Mouse (Mus musculus): ENCODE measurements at regions not wholly inside any gene's neighbourhood (a gene's known extent, or its start where the extent isn't known, plus 50 kb on each side); places are given as distances from the start of the nearest gene placed in this dataset.

DNA sequence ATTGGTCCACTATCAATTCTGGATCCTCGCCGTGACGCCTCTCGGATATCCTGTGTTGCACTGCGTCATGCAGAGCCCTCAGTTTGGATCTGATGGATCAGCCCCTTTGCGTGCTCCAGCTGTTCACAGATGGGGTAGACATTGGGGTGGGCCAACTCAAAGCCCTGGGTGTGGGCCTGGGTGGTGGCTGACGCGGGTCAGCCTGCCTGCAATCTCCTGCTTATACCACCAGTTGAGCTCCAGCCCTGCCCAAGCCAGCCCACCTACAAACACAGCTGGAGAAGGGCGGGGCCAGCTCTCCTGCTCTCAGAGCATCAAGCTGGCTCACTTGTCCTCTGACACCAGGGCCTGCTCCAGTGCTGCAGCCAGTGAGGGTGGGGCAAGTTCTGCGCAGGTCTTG lies 73.1 kb downstream of the Rps15a start:
- no peak for DNase-seq

DNA sequence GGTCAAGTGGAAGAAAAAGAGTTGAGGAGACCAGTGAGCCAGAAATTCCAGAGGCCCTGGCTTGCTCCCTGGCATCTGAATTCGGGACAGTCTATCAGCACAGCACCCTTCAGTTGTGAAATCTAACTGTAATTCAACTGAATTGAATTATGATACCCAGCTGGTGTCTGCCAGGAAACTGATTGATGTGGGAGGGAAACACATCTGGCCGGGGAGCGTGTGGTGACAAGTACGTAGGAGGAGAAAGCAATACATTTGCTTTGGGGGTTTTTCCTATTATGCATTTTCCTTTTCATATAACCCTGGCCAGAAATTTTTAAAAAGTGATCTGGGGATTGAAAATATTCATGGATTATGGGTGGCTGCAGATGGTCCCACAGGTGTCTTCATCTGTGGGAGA lies 76.1 kb downstream of the Rps15a start:
- DNase-seq, result no peak

DNA sequence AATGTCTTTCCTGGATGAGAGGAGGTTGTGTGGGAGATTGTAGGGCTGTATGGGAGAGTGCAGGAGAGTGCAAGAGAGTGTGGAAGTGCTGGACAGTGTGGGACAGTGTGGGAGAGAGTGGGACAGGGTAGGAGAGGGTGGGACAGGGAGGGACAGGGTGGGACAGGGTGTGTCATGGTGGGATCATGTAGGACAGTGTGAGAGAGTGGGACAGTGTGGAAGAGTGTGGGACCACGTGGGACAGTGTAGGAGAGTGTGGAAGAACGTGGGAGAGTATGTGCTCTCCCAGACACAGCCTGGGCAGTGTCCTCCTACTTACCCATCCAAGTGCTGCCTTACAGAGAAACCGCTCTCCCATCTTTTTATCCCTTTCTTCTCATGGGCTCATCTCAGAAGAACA lies 78.9 kb downstream of the Rps15a start:
- DNase-seq, result no peak

DNA sequence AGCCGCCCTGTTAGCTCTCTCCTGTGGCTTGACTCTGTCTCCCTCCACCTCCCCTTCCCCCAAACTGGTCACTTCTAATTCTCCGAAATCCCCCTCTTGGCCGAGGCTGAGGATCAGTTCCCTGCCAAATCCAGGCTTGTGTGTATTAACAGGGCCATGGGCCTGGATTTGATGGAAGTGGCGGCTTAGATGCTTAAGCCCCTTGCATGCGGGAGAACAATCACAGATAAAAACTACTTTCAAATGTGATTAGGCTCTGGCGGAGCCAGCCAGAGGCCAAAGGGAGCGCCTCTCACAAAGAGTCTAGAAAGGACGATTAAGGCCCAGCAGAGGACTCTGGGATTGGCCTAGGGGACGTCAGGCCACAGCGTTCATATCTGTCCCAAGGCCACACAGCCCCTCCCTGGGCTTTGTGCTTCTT lies 89.9 kb downstream of the Rps15a start:
- DNase-seq, result no peak

DNA sequence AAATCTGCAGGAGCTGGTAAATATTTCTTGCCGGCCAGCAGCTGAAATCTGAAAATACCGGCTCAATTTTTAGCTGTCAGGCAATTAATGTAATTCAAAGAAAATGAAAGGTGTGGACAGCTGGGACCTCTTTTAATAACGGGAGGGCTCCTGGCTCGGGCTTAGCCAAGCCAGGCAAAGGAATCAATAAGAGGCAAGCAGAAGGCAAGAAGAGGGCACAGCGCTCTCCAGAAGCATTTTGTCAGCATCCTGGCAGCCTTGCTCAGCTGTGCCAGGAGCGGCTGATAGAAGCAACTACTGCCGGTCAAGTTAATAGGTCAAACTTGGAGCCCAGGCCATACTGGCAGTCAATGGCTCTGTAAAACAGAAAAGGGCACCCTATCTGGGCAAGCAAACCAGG lies 111.4 kb downstream of the Rps15a start:
- no peak for DNase-seq

DNA sequence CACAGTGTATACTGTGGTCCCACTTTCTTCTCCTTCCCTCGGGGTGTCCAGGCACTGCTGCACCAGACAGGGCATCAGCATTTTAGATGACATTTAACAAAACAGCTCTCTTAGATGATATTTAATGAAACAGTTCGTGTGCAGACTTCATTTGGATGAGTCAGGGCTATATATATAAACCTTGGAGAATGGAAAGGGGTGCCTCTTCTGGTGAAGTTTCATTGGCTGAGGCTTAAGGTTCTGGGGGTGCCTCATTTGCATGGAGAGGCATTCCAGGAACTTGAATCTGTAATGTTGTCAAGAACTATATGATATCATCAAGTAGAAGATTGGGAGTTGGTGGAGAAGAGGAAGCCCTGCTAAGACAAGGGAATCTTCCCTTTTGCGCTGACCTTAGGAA lies 114.1 kb downstream of the Rps15a start:
- DNase-seq, result no peak

DNA sequence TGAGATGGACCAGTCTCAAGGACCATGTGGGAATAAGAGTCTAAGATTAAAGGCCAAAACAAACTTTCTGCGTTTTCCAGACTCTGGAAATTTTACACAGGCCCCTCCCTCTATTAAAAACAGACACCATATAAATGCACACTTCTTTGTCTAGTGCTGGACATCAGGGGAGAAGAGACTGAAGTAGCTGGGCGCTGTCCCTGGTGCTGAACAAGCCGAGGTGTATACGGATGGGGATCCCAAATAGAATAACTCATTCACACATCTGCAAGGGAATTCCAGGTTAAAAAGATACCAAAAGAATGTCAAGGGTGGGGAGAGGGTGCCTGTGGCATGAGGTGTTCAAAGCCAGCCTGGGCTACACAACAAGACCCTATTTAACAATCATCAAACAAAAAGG lies 114.9 kb downstream of the Rps15a start:
- no peak for DNase-seq

DNA sequence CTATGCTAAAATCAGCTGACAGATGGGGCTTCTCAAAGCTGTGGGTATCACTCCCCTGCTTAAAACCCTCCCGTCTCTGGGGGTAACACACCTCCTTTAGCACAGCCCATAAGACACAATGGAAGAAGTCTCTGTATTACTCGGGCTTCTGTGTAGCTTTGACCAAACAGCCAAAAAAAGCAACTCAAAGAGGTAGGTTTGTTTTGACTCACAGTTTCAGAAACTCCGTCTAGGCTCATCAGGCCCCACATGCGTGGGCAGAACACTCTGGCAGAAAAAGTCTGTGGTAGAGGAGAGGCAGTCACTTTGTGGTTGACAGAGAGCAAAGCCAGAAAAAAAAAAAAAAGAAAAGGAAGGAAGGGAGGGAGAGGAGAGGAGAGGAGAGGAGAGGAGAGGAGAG lies 133.8 kb downstream of the Rps15a start:
- DNase-seq, result no peak

DNA sequence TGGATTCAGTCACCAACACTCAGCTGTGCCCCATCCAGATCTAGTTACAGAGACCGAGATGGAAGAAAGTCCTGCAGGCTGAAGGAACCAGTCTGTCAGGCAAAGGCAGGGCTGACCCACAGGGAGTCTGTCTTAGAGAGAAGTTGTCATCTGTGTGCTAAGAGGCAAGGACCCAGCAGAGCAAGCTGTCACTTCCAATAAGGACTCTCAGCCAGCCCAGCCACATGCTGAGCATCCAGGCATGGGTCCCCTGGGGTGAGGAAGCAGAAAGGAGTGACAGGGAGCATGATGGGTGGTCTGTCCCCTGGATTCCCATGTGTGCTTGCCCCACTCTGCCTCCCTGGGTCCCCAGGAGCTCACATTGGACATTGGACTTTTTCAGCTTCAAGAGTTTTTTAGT lies 144.8 kb downstream of the Rps15a start:
- DNase-seq, result no peak

DNA sequence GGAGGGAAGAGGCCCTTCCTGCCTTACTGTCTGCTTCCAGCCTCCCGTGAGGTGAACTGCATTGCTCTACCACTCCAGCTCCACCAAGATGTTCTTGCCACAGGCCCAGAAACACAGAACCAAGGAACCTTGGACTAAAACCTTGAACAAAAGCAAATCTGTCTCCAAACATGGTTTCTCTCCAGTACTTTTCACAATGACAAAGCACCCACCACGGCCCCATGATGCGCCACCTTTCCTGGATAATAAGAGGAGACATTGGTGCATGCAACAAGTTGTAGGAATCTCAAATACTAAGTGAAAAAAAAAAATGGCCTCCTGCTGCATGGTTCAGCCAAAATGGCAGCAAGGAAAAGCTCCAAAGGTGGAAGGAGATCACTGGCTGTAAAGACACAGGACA lies 172.6 kb downstream of the Rps15a start:
- DNase-seq, result no peak

DNA sequence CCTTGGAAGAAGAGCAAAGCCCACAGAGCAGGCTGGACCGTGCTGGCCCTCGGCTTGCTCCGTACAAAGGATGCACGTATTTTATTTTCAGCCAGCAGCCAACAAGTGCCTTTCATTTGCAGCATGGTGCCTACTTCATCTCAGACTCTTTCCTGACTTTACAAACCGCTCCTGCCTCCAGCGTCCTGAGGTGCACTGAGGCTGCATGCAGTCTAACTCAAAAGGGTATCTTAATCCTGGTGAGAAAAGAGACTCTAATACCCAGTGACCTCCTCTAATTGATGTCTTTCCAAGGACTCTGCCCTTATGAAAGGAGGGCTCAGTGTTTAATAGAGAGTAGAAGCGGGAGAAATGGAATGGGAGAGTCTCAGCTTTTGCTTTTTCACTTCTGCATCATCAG lies 176.4 kb downstream of the Rps15a start:
- no peak for DNase-seq

DNA sequence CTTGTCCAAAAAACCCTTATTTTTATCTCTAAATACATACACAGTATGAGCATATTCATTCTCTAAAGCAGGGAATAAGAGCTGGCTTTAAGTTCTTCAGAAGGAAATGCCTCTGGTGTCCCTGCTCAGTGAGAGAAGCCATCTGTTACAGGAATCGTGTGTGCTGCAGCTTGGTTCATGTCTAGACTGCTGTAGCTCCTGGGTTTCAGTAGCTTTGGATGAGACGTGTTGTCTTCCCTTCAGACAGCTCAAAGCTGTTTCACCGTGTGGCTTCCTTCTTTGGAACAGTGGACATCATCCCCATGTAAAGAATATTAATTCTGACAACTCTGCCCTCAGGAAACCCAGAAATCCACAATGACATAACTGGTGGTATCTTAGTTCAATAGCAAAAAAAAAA lies 181.1 kb downstream of the Rps15a start:
- DNase-seq, result no peak

DNA sequence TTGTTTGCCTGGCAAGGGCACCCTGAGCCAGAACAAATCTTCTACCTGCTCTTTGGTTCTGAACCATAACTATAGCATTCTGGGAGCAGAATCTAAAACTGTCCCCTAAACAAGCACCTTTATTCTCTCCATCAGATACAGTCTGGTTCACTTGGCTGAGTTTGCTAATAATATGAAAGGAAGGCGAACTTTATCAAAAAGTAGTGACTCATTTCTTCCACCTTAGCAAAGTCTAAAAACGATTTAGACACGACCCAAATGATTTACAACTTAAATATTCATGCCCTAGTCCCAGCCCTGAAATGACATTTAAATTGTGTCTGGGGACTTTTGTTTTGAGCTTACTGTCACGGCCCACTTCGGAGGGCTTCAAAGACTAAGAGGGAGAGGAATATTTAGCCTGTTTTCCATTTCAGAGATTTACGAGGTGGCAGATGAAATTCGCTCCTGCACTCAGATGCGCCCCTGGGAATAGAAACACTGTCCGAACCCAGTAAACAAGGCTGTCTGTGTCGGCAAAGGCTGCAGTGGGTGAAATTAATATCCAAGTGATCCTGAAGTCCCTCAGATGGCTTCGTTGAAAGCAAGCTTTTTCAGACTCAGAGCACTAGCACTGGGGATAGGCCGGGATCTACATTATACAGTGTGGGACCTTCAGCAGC lies 184.6 kb downstream of the Rps15a start:
- no peak for DNase-seq

DNA sequence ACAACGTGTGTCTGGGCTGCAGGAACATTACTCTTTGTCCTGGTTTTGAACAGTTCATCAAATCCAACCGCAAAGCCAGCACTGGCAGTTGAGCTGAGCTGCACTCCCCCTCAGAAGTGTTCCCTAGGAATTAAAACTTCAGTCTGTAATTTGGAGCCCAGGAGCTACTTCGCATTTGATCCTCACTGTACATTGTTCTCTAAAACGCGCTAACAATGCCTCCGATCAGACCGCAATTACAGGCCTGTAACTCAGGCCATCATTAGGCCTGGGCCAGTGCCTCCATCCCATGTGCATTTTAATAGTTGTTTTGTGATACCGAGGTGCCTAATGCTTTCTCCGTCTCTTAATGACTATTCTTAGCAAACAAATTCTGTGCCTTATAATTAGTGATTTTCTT lies 185.6 kb downstream of the Rps15a start:
- DNase-seq, result no peak

DNA sequence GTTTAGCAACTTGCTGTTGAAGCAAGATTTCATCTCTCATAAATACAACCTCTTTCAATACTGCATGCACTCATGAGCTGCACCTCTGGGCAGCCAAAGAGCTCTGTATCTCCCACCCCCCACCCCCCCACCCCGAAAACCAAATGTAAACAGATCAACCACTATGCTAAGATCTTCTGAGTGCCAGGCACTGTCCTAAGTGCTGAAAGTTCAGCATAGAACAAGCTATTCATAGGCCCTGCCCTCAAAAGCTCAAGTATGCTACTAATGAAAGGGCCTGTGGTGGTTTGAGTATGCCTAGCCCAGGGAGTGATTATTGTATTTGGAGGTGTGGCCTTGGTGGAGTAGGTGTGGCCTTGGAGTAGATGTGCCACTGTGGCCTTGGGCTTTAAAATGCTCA lies 189.6 kb downstream of the Rps15a start:
- no peak for DNase-seq

DNA sequence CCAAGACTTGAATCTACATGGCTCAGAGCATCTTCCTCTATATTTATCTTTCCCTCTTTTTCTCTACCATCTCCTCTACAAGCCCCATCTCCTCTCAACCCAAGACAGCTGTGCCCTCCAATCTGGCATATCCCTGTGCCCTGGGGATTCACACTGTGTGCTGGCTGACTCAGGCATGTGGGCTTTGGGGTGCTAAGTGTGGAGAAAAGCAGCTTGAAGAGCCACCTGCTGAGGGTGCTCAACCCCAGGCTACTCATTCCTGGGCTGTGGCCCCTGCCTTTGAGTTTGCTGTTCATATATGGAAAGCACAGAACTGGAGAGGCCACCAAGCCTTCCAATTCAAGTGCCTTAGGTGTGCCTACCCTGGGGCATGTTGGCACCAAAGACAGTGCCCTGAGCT lies 193.7 kb downstream of the Rps15a start:
- DNase-seq, result no peak

DNA sequence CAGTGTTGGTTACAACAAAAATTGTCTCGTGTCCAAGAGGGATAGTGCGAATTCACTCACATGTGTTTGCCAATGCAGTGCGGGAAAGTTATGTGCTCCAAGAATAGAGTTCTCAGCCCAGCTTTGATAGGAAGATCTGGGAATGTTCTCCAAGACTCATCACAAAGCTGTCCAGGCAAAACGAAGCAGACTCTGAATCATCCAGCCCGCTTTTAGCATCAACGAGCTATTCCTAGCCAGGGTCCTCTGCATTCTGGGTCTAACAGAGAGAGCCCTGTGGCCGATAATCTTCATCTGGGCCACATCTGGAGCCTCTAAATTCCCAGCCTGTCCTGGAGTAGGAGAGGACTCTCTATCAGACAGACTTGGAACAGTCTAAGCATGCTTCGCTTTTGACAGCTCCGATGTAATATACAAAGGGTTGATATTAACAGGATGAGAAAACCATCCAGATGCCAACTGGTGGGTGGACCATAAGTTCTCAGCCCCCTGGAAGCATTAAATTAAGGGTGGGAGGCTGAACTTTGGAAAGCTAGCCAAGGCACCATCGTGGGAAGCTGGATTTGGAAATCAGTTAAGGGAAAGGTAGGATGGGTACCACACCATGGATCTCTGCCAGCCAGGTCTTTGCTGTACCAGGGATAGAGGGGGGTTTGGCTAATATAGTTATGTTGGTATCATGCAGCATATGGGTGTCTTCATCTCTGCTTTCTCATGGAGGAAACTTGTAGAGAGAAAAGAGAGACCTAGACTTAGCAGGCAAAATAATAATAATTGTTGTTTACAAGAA lies 197.6 kb downstream of the Rps15a start:
- no peak for DNase-seq

DNA sequence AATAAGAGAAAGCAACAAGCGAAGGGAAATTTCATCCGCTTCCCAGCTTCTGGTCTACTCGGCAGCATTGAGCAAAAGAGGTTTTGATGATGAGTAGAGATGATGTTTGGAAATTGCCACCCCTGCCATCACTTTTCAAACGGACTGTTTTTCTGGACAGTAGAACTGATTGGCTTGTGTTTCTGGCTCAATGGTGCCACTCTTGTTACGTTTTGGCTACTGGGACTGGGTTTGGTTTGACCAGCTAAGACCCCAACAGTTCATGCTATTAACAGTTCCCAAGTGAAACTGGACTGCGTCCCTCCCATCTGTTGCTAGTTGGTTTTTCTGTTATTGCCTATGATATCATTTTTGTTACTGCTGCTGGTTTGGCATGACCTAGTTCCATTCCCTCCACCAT lies 199.1 kb downstream of the Rps15a start:
- DNase-seq, result no peak

DNA sequence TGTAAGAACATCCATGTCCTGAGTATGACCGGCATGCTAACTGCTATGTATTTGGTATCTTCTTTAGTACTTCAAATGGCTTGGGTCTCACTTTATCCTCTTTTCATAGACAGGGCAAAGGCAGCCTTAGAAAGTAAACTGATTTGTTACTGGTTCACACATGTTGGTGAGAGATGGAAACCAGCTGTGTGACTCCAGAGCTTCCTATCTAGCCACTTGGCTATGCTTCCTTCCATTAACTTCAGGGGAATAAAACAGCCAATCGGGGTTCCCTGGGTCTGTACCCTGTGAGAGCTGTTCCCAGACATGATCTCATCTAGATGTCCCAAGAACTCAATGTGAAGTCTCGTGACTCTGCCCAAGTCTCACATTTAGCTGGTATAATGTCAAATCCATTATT lies 203.5 kb downstream of the Rps15a start:
- no peak for DNase-seq

DNA sequence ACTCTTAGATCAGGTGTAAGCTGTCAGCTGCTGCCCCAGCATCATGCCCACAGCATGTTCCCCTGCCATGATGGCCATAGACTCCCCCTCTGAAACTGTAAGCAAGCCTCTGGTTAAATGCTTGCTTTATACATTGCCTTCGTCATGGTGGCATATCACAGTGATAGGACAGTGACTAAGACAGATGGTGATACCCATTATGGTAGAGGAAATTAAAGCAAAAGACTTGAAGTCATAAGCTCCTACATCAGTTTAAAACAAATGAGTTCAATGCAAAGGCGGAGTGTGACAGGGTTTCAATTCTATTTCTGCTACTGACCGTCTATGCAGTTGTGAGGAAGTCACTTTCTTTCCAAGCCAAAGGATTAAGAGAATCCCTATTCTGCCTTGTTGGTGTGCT lies 204.9 kb downstream of the Rps15a start:
- DNase-seq, result no peak

DNA sequence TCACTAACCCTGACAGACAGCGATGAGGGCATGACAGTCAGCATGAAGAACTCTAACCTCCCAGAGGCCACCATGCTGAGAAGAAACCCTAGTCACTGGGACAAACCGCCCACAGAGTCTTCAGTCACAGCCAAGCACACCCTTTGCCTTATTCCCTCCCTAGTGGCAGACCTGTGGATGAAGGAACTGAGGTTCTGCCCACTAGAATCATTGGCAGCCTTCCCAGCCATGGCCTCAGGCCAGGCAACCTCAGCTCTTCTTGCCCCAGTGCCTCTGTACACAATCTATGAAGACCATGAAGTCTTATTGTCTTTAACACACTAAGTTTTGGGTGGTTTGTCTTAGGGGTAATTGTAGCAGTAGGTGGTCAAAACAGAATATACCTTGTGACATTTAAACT lies 219.5 kb downstream of the Rps15a start:
- DNase-seq, result peak; percentile 29 to 60

DNA sequence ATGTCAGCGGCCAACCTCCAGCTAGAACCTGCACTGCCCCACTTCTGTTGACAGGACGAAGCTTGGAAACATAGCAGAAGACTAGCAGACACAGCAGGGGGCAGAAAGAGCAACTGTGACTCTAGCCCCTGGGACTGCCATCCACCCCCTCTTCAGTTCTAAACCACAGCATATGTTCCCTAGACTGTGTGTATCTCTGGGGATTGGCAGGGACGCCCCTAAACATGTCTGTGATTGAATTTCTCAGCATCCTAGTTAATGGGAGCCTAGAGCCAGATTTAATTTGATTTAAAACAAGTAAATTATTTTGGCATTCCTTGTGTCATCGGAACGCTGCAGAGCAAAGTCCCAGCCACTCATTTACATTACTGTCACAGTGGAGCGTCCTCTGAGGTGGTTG lies 228.7 kb downstream of the Rps15a start:
- DNase-seq, result no peak

DNA sequence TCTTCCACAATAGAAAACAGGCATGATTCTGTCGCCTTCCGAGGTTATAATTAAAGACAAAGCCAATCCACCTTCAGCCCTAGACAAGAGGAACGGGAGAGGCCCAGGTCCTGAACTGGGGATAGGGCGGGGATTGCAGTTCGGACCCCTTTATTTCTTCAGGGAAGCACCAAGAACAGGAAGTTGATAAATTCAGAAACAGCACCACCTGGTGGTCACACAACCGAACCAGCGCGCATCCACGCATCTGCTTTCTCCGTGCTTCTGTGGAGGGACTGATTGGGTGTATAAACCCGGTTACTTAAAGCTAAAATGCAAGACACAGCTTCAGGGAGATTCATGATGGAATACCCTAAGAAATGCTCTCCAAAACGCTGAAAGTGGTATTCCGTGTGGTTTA lies 233.2 kb downstream of the Rps15a start:
- peak; percentile 73 to 80 for DNase-seq

DNA sequence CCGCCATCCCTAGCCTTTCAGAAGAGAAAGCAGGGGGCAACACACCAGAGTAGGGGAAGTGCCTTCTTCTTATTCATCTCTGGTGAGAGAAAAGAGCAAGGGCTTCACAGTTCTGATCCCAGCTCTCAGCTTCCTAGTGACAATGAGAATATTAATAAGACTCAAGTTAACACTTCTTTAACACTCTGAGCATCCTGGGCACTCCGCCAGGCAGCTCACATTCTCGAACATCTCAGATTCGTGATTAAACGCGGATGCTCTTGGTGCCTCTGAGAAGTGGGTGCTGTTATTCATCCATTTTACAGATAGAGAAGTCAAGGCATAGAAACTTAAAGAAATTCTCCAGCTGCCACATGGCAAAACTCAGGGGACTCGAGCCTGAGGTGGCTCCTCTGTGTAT lies 237.1 kb downstream of the Rps15a start:
- DNase-seq, result no peak

DNA sequence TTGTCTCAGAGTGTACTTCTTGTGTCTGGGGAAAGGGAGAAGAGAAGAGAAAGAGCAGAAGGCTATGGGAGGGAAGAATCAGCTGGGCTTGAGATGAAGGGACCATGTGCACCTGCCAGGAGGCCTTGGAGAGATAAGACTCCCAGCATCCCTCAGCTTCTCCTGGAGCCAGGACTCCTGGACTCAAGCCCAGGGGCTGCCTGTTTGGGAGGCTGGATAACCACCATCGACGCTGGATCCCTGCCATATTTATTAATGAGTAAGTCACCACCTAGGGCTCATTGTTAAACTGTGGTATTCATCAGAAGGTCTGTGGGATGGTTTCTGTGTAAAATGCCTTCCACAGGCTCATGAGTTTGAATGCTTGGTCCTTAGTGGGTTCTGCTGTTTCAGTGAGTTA lies 240.7 kb downstream of the Rps15a start:
- peak in 1 of 2 experiments; percentile 54 for DNase-seq
